Mouse (Mus musculus) midbrain, embryonic 11.5 days (tissue): ENCODE data around the gene Sympk. TPM values are rescaled to one million over a fixed set of nuclear protein-coding genes. Genes with fewer than 3 reads are reported as not detected.

ENCODE experiments used
- ATAC-seq: fragments of 200-750 bp; cut with Nextera tagmentation; 2 replicates; pipeline ENCODE4 v1.8.0; 2017; ENCODE audit warnings: moderate TSS enrichment, moderate library complexity; ENCODE audit not compliant: low FRiP score
- DNase-seq: peaks from one replicate; pipeline ENCODE4 v3.0.0; 2015; ENCODE audit warnings: low spot score; ENCODE audit errors: missing footprints
- H3K27ac ChIP-seq: fragments of 300-500 bp; sonication (generic); 2 replicates; pipeline ENCODE4 v1.5.1; 2014; ENCODE audit warnings: low read depth, low read length
- H3K27me3 ChIP-seq: fragments of 300-500 bp; sonication (generic); 2 replicates; pipeline ENCODE4 v1.6.1; 2014; ENCODE audit warnings: mild to moderate bottlenecking, low read length, moderate library complexity, mixed read lengths; ENCODE audit not compliant: control insufficient read depth, insufficient read depth
- H3K36me3 ChIP-seq: fragments of 300-500 bp; sonication (generic); 2 replicates; pipeline ENCODE4 v1.6.1; 2014; ENCODE audit warnings: mild to moderate bottlenecking, low read length, moderate library complexity, mixed read lengths; ENCODE audit not compliant: control insufficient read depth, insufficient read depth
- H3K4me1 ChIP-seq: fragments of 300-500 bp; sonication (generic); 2 replicates; pipeline ENCODE4 v1.6.1; 2014; ENCODE audit warnings: low read length; ENCODE audit not compliant: control insufficient read depth, insufficient read depth
- H3K4me2 ChIP-seq: fragments of 300-500 bp; sonication (generic); 2 replicates; pipeline ENCODE4 v1.6.1; 2014; ENCODE audit warnings: mild to moderate bottlenecking, moderate library complexity
- H3K4me3 ChIP-seq: fragments of 300-500 bp; sonication (generic); 2 replicates; pipeline ENCODE4 v1.5.1; 2014; ENCODE audit warnings: low read depth, low read length
- H3K9ac ChIP-seq: fragments of 300-500 bp; sonication (generic); 2 replicates; pipeline ENCODE4 v1.6.1; 2014; ENCODE audit warnings: low read length
- H3K9me3 ChIP-seq: fragments of 300-500 bp; sonication (generic); 2 replicates; pipeline ENCODE4 v1.6.1; 2016; ENCODE audit warnings: low read length; ENCODE audit not compliant: control insufficient read depth
- WGBS: fragments of 180-500 bp; shearing (Covaris S2); extraction: QIAGEN DNeasy Blood & Tissue Kit; methylation state at CpG from one replicate; pipeline ENCODE4 v1.1.7; 2014; 5-methylcytosine and 5-hydroxymethylcytosine counted together
- polyA plus RNA-seq: library from polyadenylated mRNA; unstranded; fragments of >200 nt; fragmentation: Nextera tagmentation; extraction: Ambion mirVana; gene quantifications from 2 replicates; pipeline ENCODE4 v1.2.1, GENCODE M21; 2014

Sympk gene
- polyA plus RNA-seq, 1 experiment from 2014 or later = 33.3 TPM

- H3K9me3 ChIP-seq = no peaks in the 10 kb centered on the region
- no peak overlapping the region for H3K27ac ChIP-seq
- WGBS = 92% methylated on average over 4 of the region's 4 CpGs
- H3K4me1 ChIP-seq = peaks cover 15% of the 10 kb centered on the region
- ATAC-seq (no peak), DNase-seq (no peak)
- 0 out of 2 replicates have a peak overlapping the region, but pooled peaks have one; percentile 6 for H3K9ac ChIP-seq
- H3K4me3 ChIP-seq = no peak overlapping the region
- H3K36me3 ChIP-seq = peaks cover 33% of the 10 kb centered on the region
- H3K27me3 ChIP-seq = no peaks in the 10 kb centered on the region
- no peak overlapping the region for H3K4me2 ChIP-seq
Observed at GRCm38 (mm10) chr7:19082171-19082570, 58.0 kb downstream of the Sympk start.

DNA sequence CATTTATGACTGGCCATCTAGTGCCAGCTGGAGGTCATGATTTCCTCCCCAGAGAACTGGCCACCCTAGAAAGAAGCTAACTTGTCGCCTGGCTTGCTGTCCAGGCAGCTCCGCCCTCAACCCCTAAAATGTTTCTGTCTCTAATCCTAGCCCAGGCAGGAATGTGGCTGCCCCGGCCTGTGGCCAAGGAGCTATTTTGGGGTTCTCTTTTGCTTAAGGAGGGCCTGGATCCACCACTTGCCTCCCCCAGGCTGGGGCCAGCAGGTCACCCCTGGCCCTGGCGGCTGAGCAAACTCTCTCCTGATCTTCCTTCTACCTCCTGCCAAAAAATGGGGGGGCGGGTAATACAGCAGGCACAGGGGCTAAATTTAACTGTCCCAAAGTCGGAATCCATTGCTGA lies 58.9 kb downstream of the Sympk start:
- no peaks in the 10 kb centered on the region for H3K9me3 ChIP-seq
- H3K27ac ChIP-seq = no peak overlapping the region
- 56% methylated on average over 6 of the region's 6 CpGs for WGBS
- H3K4me1 ChIP-seq = peaks cover 9% of the 10 kb centered on the region
- H3K36me3 ChIP-seq = peaks cover 32% of the 10 kb centered on the region
- H3K27me3 ChIP-seq = no peaks in the 10 kb centered on the region
- DNase-seq = no peak
- no peak overlapping the region for H3K9ac ChIP-seq
- H3K4me3 ChIP-seq = no peak overlapping the region
- H3K4me2 ChIP-seq = no peak overlapping the region
- no peak for ATAC-seq

- DNase-seq = no peak
- peaks cover 28% of the 10 kb centered on the region for H3K36me3 ChIP-seq
- no peak within 1 kb of the TSS for H3K4me3 ChIP-seq
- no peak within 1 kb of the TSS for H3K27ac ChIP-seq
- no peaks in the 10 kb centered on the region for H3K9me3 ChIP-seq
- 43% methylated on average over 10 of the region's 10 CpGs for WGBS
- H3K27me3 ChIP-seq = no peaks in the 10 kb centered on the region
- H3K9ac ChIP-seq = no peak within 1 kb of the TSS
- H3K4me1 ChIP-seq = peaks cover 9% of the 10 kb centered on the region
- H3K4me2 ChIP-seq = no peak within 1 kb of the TSS
- peak; percentile 13; the same call in 1 of the 2 replicates for ATAC-seq
Observed at GRCm38 (mm10) chr7:19083701-19084100, 59.5 kb downstream of the Sympk start, which contains the start of gene Dmpk. Gene Dmpk, plus strand, starts transcription at chr7:19083849.

DNA sequence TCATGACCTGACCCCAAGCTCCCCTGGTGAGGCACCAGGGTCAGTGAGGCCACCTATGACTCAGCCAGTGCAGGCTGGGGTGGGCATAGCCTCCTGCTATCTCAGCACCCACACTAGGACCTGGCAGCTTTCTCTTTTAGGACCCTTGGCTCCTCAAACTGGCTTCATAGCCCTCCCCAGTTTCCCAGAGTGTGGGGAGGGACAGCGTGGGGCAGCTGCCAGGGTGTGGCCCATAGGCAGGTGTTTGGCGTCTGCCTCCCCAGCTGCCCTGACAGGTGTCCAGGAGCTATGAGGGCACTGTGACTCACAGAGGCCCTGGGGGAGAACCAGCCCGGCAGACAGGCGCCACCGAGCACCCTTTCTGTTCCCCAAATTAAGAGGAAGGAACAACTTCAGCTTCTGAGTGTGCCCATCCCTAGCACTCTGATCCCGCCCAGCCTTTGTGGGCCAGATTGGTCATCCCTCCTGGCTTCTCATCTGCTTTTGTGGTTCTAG lies 60.1 kb downstream of the Sympk start:
- DNase-seq = no peak
- H3K9ac ChIP-seq = no peak overlapping the region
- no peak for ATAC-seq
- no peaks in the 10 kb centered on the region for H3K9me3 ChIP-seq
- no peaks in the 10 kb centered on the region for H3K27me3 ChIP-seq
- no peak overlapping the region for H3K4me2 ChIP-seq
- peaks cover 25% of the 10 kb centered on the region for H3K36me3 ChIP-seq
- H3K27ac ChIP-seq = no peak overlapping the region
- no peak overlapping the region for H3K4me3 ChIP-seq
- H3K4me1 ChIP-seq = peaks cover 9% of the 10 kb centered on the region
- 86% methylated on average over 6 of the region's 6 CpGs for WGBS

GRCm38 (mm10) chr7:19084921-19085473 lies 60.8 kb downstream of the Sympk start:
- Histone ChIP-seq H3K36me3 (peaks cover 22% of the 10 kb centered on the region), H3K4me1 (peaks cover 9% of the 10 kb centered on the region), H3K27ac (no peak overlapping the region), H3K4me2 (no peak overlapping the region), H3K4me3 (no peak overlapping the region), H3K27me3 (no peaks in the 10 kb centered on the region), H3K9ac (no peak overlapping the region), H3K9me3 (no peaks in the 10 kb centered on the region)
- ATAC-seq (no peak), DNase-seq (no peak)
- 28% methylated on average over 9 of the region's 9 CpGs for WGBS

GRCm38 (mm10) chr7:19085495-19085894 lies 61.3 kb downstream of the Sympk start:
- Histone ChIP-seq H3K27me3 (peaks cover under 1% of the 10 kb centered on the region; the same call in 1 of the 2 replicates), H3K27ac (no peak overlapping the region), H3K4me2 (no peak overlapping the region), H3K9ac (no peak overlapping the region), H3K36me3 (peaks cover 18% of the 10 kb centered on the region), H3K4me3 (no peak overlapping the region), H3K9me3 (no peaks in the 10 kb centered on the region), H3K4me1 (peaks cover 9% of the 10 kb centered on the region)
- WGBS = 10% methylated on average over 6 of the region's 6 CpGs
- DNase-seq (peak; percentile 88), ATAC-seq (no peak)

- Histone ChIP-seq H3K4me3 (no peak overlapping the region), H3K4me2 (no peak overlapping the region), H3K9me3 (no peaks in the 10 kb centered on the region), H3K27me3 (peaks cover 5% of the 10 kb centered on the region; the same call in 1 of the 2 replicates), H3K27ac (no peak overlapping the region), H3K36me3 (peaks cover 14% of the 10 kb centered on the region), H3K9ac (no peak overlapping the region), H3K4me1 (peaks cover 9% of the 10 kb centered on the region)
- peak; percentile 89 for DNase-seq
- 9% methylated on average over 14 of the region's 14 CpGs for WGBS
- ATAC-seq = peak; percentile 15; the same call in 1 of the 2 replicates
Observed at GRCm38 (mm10) chr7:19086042-19086441, 61.9 kb downstream of the Sympk start.

GRCm38 (mm10) chr7:19086760-19087159 lies 62.6 kb downstream of the Sympk start:
- H3K36me3 ChIP-seq = peaks cover 11% of the 10 kb centered on the region
- DNase-seq (no peak), ATAC-seq (no peak)
- peaks cover 13% of the 10 kb centered on the region for H3K4me1 ChIP-seq
- H3K27me3 ChIP-seq = peaks cover 12% of the 10 kb centered on the region; the same call in 1 of the 2 replicates
- no peak overlapping the region for H3K9ac ChIP-seq
- 49% methylated on average over 18 of the region's 18 CpGs for WGBS
- no peaks in the 10 kb centered on the region for H3K9me3 ChIP-seq
- no peak overlapping the region for H3K4me2 ChIP-seq
- no peak overlapping the region for H3K4me3 ChIP-seq
- H3K27ac ChIP-seq = no peak overlapping the region

DNA sequence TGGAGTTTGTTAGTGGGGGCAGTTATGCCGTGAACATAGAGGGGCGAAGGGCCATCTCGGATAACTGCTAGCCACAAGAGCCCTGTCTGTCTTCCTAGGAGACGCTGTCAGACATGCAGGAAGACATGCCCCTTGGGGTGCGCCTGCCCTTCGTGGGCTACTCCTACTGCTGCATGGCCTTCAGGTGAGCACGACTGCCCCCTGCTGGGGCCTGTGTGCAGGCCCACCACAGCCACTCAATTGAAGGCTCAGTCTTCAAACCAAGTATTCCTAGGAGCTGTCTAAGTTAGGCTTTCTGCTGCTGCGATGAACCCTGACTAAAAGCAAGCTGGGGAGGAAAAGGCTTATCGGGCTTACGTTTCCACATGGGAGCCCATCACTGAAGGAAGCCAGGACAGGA lies 64.6 kb downstream of the Sympk start:
- DNase-seq (peak; percentile 95), ATAC-seq (no peak)
- H3K4me3 ChIP-seq = no peak overlapping the region
- H3K36me3 ChIP-seq = peaks cover 7% of the 10 kb centered on the region; the same call in 1 of the 2 replicates
- no peak overlapping the region for H3K27ac ChIP-seq
- no peak overlapping the region for H3K4me2 ChIP-seq
- H3K4me1 ChIP-seq = peaks cover 30% of the 10 kb centered on the region
- 34% methylated on average over 10 of the region's 10 CpGs for WGBS
- no peak overlapping the region for H3K9ac ChIP-seq
- H3K27me3 ChIP-seq = peaks cover 14% of the 10 kb centered on the region; the same call in 1 of the 2 replicates
- H3K9me3 ChIP-seq = no peaks in the 10 kb centered on the region
